Mouse (Mus musculus): ENCODE data around the gene Cass4. TPM values are rescaled to one million over a fixed set of nuclear protein-coding genes. Genes with fewer than 3 reads are reported as not detected.

Gene Cass4
- total RNA-seq, 2 experiments from 2014 or later: 4.0 to 5.3 TPM

GRCm38 (mm10) chr2:172477860-172478259 lies 84.3 kb downstream of the Cass4 start:
- peak; percentile 68 for ATAC-seq (ENCODE audit: poor library complexity, severe bottlenecking)

GRCm38 (mm10) chr2:172480296-172480695 lies 86.7 kb downstream of the Cass4 start:
- ATAC-seq (ENCODE audit: poor library complexity, severe bottlenecking): no peak

- no peak for ATAC-seq (ENCODE audit: poor library complexity, severe bottlenecking)
Observed at GRCm38 (mm10) chr2:172481654-172482385, 88.2 kb downstream of the Cass4 start.

Other genes starting within 250 kb of the Cass4 start
- not detected in 2 replicates for gene Mc3r, start 145.3 kb upstream of the Cass4 start, total RNA-seq (2015)
- not detected in 2 replicates for gene Mc3r, start 145.3 kb upstream of the Cass4 start, total RNA-seq (2017)
- gene Fam210b, start 48.2 kb upstream of the Cass4 start, total RNA-seq (2015): 3.4 TPM in 2 replicates
- gene Fam210b, start 48.2 kb upstream of the Cass4 start, total RNA-seq (2017): 1.5 and 2.3 TPM in 2 replicates
- gene Aurka, start 23.3 kb upstream of the Cass4 start, total RNA-seq (2015): 46.6 and 51.4 TPM in 2 replicates
- gene Aurka, start 23.3 kb upstream of the Cass4 start, total RNA-seq (2017): 79.4 and 81.0 TPM in 2 replicates
- gene Cstf1, start 23.1 kb upstream of the Cass4 start, total RNA-seq (2015): 18.5 and 19.7 TPM in 2 replicates
- 34.4 and 39.7 TPM in 2 replicates for gene Cstf1, start 23.1 kb upstream of the Cass4 start, total RNA-seq (2017)
- gene Rtf2, start 46.8 kb downstream of the Cass4 start, total RNA-seq (2015): 49.3 and 54.0 TPM in 2 replicates
- gene Rtf2, start 46.8 kb downstream of the Cass4 start, total RNA-seq (2017): 190 and 209 TPM in 2 replicates
- not detected in 2 replicates for gene Gcnt7, start 64.8 kb downstream of the Cass4 start, total RNA-seq (2015)
- gene Gcnt7, start 64.8 kb downstream of the Cass4 start, total RNA-seq (2017): not detected in 2 replicates
- 1.2 and 2.7 TPM in 2 replicates for gene Fam209, start 78.7 kb downstream of the Cass4 start, total RNA-seq (2015)
- 4.3 and 6.8 TPM in 2 replicates for gene Fam209, start 78.7 kb downstream of the Cass4 start, total RNA-seq (2017)
- not detected in 2 replicates for gene Tfap2c, start 155.8 kb downstream of the Cass4 start, total RNA-seq (2015)
- gene Tfap2c, start 155.8 kb downstream of the Cass4 start, total RNA-seq (2017): not detected in 2 replicates